Mouse (Mus musculus) neural tube, embryonic 13.5 days (tissue): Measurements from ENCODE around the gene Top2b. TPM values are rescaled to one million over a fixed set of nuclear protein-coding genes. Genes with fewer than 3 reads are reported as not detected.

Source experiments
- ATAC-seq: fragments of 200-750 bp; cut with Nextera tagmentation; 2 replicates; pipeline ENCODE4 v1.8.0; 2017; ENCODE audit warnings: low read depth, mild to moderate bottlenecking, moderate TSS enrichment, moderate library complexity
- H3K27ac ChIP-seq: fragments of 300-500 bp; sonication (generic); replicated peaks from 2 replicates; pipeline ENCODE4 v1.5.1; 2015; ENCODE audit warnings: moderate library complexity, mild to moderate bottlenecking, inconsistent platforms
- H3K27me3 ChIP-seq: fragments of 300-500 bp; sonication (generic); 2 replicates; pipeline ENCODE4 v1.6.1; 2015; ENCODE audit warnings: mild to moderate bottlenecking, inconsistent platforms
- H3K36me3 ChIP-seq: fragments of 300-500 bp; sonication (generic); 2 replicates; pipeline ENCODE4 v1.6.1; 2015; ENCODE audit warnings: mild to moderate bottlenecking, inconsistent platforms
- H3K4me1 ChIP-seq: fragments of 300-500 bp; sonication (generic); replicated peaks from 2 replicates; pipeline ENCODE4 v1.6.1; 2015; ENCODE audit warnings: inconsistent platforms
- H3K4me2 ChIP-seq: fragments of 300-500 bp; sonication (generic); 2 replicates; pipeline ENCODE4 v1.6.1; 2015; ENCODE audit warnings: inconsistent platforms, mild to moderate bottlenecking, moderate library complexity
- H3K4me3 ChIP-seq: fragments of 300-500 bp; sonication (generic); 2 replicates; pipeline ENCODE4 v1.5.1; 2015; ENCODE audit warnings: mild to moderate bottlenecking, inconsistent platforms
- H3K9ac ChIP-seq: fragments of 300-500 bp; sonication (generic); 2 replicates; pipeline ENCODE4 v1.6.1; 2015; ENCODE audit warnings: moderate library complexity, mild to moderate bottlenecking, inconsistent platforms
- H3K9me3 ChIP-seq: fragments of 300-500 bp; sonication (generic); 2 replicates; pipeline ENCODE4 v1.6.1; 2016; ENCODE audit warnings: inconsistent platforms
- WGBS: fragments of 180-500 bp; shearing (Covaris S2); methylation state at CpG from one replicate; pipeline ENCODE4 v1.1.7; 2015; 5-methylcytosine and 5-hydroxymethylcytosine counted together
- polyA plus RNA-seq: library from polyadenylated mRNA; unstranded; fragments of >200 nt; fragmentation: Nextera tagmentation; extraction: Ambion mirVana; gene quantifications from 2 replicates; pipeline ENCODE4 v1.2.1, GENCODE M21; 2015

Gene Top2b
- polyA plus RNA-seq, 1 experiment from 2014 or later: 90.6 TPM

DNA sequence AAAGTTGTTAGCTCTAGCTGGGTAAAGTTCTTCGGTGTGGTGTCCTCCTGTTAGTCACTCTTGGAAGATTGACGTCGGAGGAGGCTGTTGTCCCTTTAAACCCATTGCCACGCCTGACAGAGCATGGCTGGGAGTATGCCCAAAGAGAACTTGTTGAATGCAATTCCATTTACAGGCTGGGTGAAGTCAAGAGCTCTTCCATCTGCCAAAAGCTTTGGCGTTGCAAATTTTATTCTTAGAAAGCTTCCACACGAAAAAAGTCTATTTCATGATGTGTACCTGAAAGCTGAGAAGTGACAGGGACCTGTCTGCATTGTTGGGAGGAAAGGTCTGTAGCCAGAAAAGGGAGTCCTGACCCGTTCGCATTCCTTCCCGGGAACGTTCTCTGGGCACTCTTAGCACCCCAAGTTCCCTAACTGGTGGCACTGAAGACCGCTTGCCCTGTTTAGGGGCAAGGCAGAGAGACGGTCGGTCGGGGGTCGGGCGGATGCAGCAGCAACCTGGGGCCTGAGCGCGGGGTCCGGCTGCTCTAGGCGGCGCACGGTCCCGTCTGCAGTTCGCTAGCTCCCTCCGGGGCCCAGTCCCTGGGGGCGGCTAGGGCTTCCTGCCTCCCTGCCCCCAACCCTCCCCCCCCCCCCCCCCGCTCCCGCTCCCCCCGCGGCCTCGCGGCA is 683 bp upstream of the Top2b start:
- H3K36me3 ChIP-seq: no peaks in the 10 kb centered on the region
- under 1% methylated on average over 31 of the region's 32 CpGs for WGBS

DNA sequence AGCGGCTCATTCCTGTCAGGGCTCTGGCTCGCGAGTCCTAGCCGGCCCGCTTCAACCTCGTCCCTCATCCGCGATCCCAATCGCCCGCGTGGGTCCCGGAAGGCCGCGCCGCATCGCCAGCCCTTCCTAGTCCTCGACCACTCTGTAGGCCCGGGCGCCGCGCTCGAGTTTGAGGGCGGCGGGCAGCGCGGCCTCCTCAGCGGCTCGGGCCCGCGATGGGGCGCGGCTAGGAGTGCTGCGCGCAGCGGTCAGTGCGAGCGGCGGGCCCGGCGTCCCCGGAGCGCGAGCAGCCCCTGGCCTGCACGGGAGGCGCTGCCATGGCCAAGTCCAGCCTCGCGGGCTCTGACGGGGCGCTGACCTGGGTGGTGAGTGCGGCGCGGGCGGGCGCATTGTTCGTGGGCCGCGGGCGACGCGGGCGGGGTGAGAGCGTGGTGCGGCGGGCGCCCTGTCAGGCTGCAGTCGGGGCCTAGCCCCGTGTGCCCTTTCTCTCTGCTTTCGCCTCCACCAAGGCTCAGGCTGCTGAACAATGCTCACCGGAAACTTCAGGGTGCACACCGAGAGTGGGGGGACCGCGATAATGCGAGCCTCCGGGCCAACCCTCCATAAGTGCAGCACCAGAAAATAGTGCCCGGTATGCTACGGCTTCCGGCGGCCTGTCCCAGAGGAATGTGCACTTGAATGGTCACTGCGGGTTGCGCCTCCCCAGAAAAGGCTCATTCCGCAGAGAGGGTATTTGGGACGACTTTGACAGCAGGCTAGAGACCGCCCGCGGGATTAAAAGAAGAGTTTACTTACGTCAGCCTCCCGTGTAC is 589 bp downstream of the Top2b start:
- peak overlapping the region; percentile 96 for H3K4me3 ChIP-seq
- WGBS: under 1% methylated on average over 87 of the region's 87 CpGs
- H3K27me3 ChIP-seq: no peaks in the 10 kb centered on the region
- peak; percentile 71 for ATAC-seq
- H3K9ac ChIP-seq: peak overlapping the region; percentile 100
- peak overlapping the region; percentile 99 for H3K27ac ChIP-seq
- H3K4me2 ChIP-seq: peak overlapping the region; percentile 85
- H3K4me1 ChIP-seq: peaks cover 32% of the 10 kb centered on the region
- H3K9me3 ChIP-seq: no peaks in the 10 kb centered on the region
- H3K36me3 ChIP-seq: no peaks in the 10 kb centered on the region

More for the DNA sequence above, 683 bp upstream of the Top2b start:
- peak overlapping the region; percentile 96 for H3K4me3 ChIP-seq
- no peaks in the 10 kb centered on the region for H3K27me3 ChIP-seq
- no peaks in the 10 kb centered on the region for H3K9me3 ChIP-seq
- H3K4me2 ChIP-seq: peak overlapping the region; percentile 85
- peak overlapping the region; percentile 99 for H3K27ac ChIP-seq
- H3K4me1 ChIP-seq: peaks cover 32% of the 10 kb centered on the region
- peak overlapping the region; percentile 100 for H3K9ac ChIP-seq
- peak; percentile 84 for ATAC-seq

- WGBS: 16% methylated on average over 16 of the region's 16 CpGs
- H3K4me3 ChIP-seq: peak overlapping the region; percentile 96
- H3K27me3 ChIP-seq: no peaks in the 10 kb centered on the region
- H3K27ac ChIP-seq: peak overlapping the region; percentile 99
- no peaks in the 10 kb centered on the region for H3K9me3 ChIP-seq
- peaks cover 32% of the 10 kb centered on the region for H3K4me1 ChIP-seq
- ATAC-seq: 0 out of 2 replicates have a peak, but pooled peaks have one; percentile 2
- peak overlapping the region; percentile 85 for H3K4me2 ChIP-seq
- peak overlapping the region; percentile 100 for H3K9ac ChIP-seq
- H3K36me3 ChIP-seq: no peaks in the 10 kb centered on the region
Measured at GRCm38 (mm10) chr14:16366174-16366889, 1.4 kb downstream of the Top2b start.

- no peaks in the 10 kb centered on the region for H3K9me3 ChIP-seq
- no peak overlapping the region for H3K27ac ChIP-seq
- H3K36me3 ChIP-seq: no peaks in the 10 kb centered on the region
- H3K9ac ChIP-seq: peak overlapping the region; percentile 100
- H3K4me1 ChIP-seq: peaks cover 32% of the 10 kb centered on the region
- peak overlapping the region; percentile 96 for H3K4me3 ChIP-seq
- peak overlapping the region; percentile 85 for H3K4me2 ChIP-seq
- WGBS: 50% methylated on average over 2 of the region's 2 CpGs
- ATAC-seq: no peak
- H3K27me3 ChIP-seq: no peaks in the 10 kb centered on the region
Measured at GRCm38 (mm10) chr14:16366986-16367385, 2.0 kb downstream of the Top2b start.

DNA sequence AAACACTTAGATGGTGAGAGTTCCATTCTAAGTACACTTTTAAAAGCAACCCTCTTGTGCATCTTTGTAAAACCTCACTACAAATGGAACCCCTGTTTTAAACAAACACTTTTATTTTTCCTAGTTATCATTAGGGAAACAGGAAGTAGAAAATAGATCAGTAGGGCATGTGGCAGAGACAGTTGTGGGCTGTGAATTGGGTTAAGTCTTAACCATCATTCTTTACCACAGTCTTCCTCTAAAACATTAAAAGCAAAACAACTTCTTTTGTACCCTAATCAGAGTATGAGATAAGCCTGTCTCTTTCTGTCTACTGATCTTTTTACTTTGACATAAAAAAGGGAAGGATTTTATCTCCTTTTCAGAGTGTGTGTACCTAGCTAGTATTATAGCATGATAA is 7.8 kb downstream of the Top2b start:
- H3K4me3 ChIP-seq: no peak overlapping the region
- no peak overlapping the region for H3K4me2 ChIP-seq
- no peaks in the 10 kb centered on the region for H3K27me3 ChIP-seq
- peaks cover 22% of the 10 kb centered on the region for H3K4me1 ChIP-seq
- no peaks in the 10 kb centered on the region for H3K9me3 ChIP-seq
- ATAC-seq: no peak
- no peak overlapping the region for H3K9ac ChIP-seq
- H3K36me3 ChIP-seq: no peaks in the 10 kb centered on the region
- no peak overlapping the region for H3K27ac ChIP-seq

GRCm38 (mm10) chr14:16373190-16373589 is 8.2 kb downstream of the Top2b start:
- Histone ChIP-seq H3K4me2 (no peak overlapping the region), H3K27ac (no peak overlapping the region), H3K36me3 (no peaks in the 10 kb centered on the region), H3K4me1 (peaks cover 23% of the 10 kb centered on the region), H3K9me3 (no peaks in the 10 kb centered on the region), H3K27me3 (no peaks in the 10 kb centered on the region), H3K4me3 (no peak overlapping the region), H3K9ac (no peak overlapping the region)
- no peak for ATAC-seq

DNA sequence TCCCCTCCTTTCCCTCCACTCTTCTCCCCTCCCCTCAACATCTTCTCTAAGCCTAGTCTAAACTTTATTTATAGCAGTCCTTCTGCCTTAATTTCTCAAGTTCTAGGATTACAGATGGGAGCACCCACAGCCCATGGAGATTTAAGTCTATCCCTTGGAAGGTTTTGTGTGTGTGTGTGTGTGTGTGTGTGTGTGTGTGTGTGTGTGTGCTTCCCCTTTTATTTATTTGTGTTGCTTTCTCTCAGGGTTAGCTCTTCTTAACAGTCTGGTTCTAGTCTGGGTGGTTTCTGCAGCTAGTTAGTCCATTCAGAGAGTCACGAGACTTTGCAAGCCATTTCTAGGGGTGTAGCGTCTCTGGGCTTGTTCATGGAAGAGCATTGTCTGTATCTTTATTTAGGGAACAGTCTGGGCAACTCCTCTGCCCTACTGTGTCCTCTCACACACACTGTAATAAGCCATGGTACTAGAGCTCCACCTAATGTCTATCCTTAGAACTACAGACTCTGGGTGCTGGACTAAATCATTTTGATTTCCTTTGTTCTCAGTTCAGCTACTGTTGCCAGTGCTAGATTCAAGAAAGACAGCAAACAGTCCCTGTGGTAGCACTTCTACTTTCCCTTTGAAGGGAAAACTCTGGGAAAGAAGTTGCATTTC is 15.1 kb downstream of the Top2b start:
- 9% methylated on average over 2 of the region's 2 CpGs for WGBS
- Histone ChIP-seq H3K4me2 (peak overlapping the region; percentile 6; the same call in 1 of the 2 replicates), H3K27me3 (no peaks in the 10 kb centered on the region), H3K27ac (peak overlapping the region; percentile 75), H3K36me3 (0 out of 2 replicates have a peak, but pooled peaks cover 4% of the 10 kb centered on the region), H3K4me3 (no peak overlapping the region), H3K4me1 (peaks cover 16% of the 10 kb centered on the region), H3K9ac (no peak overlapping the region), H3K9me3 (no peaks in the 10 kb centered on the region)
- peak; percentile 90 for ATAC-seq

DNA sequence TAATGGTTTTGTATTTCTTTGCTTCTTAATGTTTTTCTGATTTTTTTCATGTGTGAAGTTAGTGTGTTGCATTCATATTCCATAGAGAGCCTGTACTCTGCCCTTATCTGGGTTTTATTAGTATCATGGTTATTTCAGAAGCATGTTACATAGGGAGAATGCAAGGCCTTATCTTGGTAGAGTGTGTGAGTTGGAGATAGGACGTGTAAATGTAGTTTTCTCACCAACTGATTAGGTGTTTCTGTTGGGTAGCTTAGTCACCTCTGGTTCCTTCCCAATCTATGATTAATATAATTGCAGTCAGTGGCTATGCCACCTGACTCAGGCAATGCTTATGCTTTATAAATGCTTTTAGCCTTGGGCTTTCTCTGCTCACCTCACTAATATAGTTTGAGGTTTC is 19.8 kb downstream of the Top2b start:
- Histone ChIP-seq H3K9me3 (no peaks in the 10 kb centered on the region), H3K4me1 (peaks cover 7% of the 10 kb centered on the region), H3K9ac (no peak overlapping the region), H3K4me2 (no peak overlapping the region), H3K27me3 (no peaks in the 10 kb centered on the region), H3K4me3 (no peak overlapping the region), H3K27ac (no peak overlapping the region), H3K36me3 (peaks cover 8% of the 10 kb centered on the region; the same call in 1 of the 2 replicates)
- WGBS: 53% methylated on average over 1 of the region's 1 CpGs
- ATAC-seq: no peak

DNA sequence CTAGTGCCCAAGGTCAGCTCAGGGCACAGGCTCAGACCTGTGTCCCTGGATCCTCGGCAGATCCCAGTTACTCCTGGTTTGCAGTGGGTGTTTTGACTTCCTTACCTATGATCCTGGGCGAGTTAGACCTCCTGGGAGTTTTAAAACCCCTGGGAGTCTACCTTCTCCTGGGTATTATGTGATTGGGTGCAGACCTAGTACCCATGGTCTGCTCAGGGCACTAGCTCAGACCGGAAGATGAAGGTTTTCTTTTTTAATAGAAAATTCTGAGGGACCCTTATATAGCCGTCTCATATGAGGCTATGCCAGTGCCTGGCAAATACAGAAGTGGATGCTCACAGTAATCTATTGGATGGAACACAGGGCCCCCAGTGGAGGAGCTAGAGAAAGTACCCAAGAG is 40.2 kb downstream of the Top2b start:
- Histone ChIP-seq H3K27ac (no peak overlapping the region), H3K4me3 (no peak overlapping the region), H3K27me3 (no peaks in the 10 kb centered on the region), H3K9ac (no peak overlapping the region), H3K36me3 (peaks cover 62% of the 10 kb centered on the region), H3K4me1 (no peaks in the 10 kb centered on the region), H3K9me3 (no peaks in the 10 kb centered on the region), H3K4me2 (no peak overlapping the region)
- ATAC-seq: no peak
- 94% methylated on average over 4 of the region's 4 CpGs for WGBS

- H3K36me3 ChIP-seq: peaks cover 53% of the 10 kb centered on the region
- H3K4me3 ChIP-seq: no peak overlapping the region
- H3K4me1 ChIP-seq: no peaks in the 10 kb centered on the region
- no peak overlapping the region for H3K9ac ChIP-seq
- no peaks in the 10 kb centered on the region for H3K9me3 ChIP-seq
- H3K27ac ChIP-seq: no peak overlapping the region
- ATAC-seq: no peak
- H3K4me2 ChIP-seq: no peak overlapping the region
- H3K27me3 ChIP-seq: no peaks in the 10 kb centered on the region
- WGBS: 87% methylated on average over 4 of the region's 4 CpGs
Measured at GRCm38 (mm10) chr14:16414163-16414562, 49.2 kb downstream of the Top2b start.

DNA sequence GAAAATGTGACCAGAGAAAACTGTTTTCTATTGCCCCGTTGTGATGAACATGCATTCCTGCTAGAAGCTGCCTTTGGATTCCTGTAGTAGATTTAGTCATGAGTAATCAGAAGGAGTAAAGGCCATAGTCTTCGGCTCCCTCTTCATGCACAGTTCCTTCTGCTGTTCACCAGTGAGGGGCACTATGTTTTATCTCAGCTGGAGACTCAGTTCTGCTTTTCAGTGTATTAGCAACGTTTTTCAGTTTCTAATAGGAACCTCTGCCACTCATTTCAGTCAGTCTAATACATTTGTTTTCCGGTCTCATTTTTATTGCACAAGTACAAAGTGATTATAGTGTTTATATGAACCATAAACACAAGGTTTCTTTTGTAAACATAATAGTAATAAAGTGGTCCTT is 62.6 kb downstream of the Top2b start:
- WGBS: 82% methylated on average over 4 of the region's 4 CpGs
- H3K4me2 ChIP-seq: no peak overlapping the region
- H3K9me3 ChIP-seq: no peaks in the 10 kb centered on the region
- no peaks in the 10 kb centered on the region for H3K27me3 ChIP-seq
- H3K4me3 ChIP-seq: no peak overlapping the region
- no peaks in the 10 kb centered on the region for H3K4me1 ChIP-seq
- H3K36me3 ChIP-seq: peaks cover 48% of the 10 kb centered on the region
- no peak overlapping the region for H3K9ac ChIP-seq
- no peak overlapping the region for H3K27ac ChIP-seq
- ATAC-seq: no peak
